8 mouse cellular contexts compared by ENCODE assay signal in the genomic region with DNA sequence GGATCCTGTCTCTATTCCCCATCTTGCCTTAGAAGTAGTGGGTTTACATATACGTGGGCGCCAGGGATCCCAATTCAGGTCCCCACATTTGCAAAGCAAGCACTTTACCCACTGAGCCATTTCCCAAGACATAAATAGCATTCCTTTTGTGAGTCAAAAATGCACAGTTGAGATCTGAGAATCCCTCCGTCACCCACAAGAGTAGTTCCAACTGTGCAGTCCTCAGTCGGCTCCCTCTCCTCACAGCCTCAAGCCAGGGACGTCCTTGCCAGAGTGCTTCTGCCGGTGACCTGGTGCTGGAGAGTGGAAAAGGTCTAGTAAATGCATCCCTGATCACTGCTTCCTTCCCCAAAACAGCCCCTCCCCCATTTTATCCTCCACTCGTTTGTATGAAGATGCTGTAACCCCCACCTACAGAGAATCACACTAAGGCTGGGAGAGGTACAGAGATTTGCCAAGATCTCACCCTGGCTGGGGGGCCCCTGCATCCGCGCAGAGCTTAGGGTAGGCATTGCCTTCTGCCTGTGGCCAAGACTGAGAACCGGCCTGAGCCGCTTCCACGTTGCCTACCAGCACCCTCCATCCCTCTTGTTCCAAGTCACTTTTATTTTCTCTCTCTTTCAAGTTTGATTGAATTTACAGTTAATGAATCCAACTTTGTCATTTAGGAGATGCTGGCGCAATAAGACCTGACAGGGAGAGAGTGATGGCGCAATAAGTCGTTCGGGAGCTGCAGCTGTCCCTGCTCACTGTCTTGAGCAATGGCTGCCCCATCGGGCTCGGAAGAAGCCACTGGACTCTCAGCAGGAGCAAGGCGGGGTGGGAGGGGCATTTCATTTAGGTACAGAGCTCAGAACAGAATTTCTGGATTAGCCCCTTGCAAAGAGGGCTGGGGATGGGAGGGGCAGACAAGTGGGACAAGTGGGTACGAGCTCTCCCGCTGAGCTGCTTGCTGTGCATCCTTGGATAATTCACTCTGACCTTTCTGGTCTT.
DNase-seq lines count a peak whose midpoint lies in the region; ATAC-seq and TF ChIP-seq lines count a peak whose summit lies in the region.

No protein-coding gene starts in this region.

- H3K27ac ChIP-seq in heart, adult 2 months: no peak overlapping the region
- no peak overlapping the region for H3K27ac ChIP-seq in heart, embryonic 15.5 days

- intact Hi-C loops in heart, adult 2 months (cut with DNase I): no loop called here
- intact Hi-C loops in heart, postnatal 25 days (cut with DNase I): loop anchor here (5.0 kb wide), 1 partner anchor 76 kb away; the partner anchor contains the start of gene Zfp618
- intact Hi-C loops in gastrocnemius, postnatal 36 days (cut with DNase I): no loop called here

- no peaks in the 10 kb centered on the region for H3K27me3 ChIP-seq in heart, adult 2 months (ENCODE audit: control insufficient read depth, insufficient read depth, low read length)
- peaks cover 8% of the 10 kb centered on the region; the same call in 1 of the 2 replicates for H3K27me3 ChIP-seq in heart, embryonic 15.5 days

- TF ChIP-seq EP300 in heart, adult 2 months (IDR thresholded peaks at IDR 0.05; ENCODE audit: insufficient read depth, low read depth, low read length): no peak

- H3K36me3 ChIP-seq in heart, adult 2 months (ENCODE audit: control insufficient read depth, insufficient read depth, low read length): no peaks in the 10 kb centered on the region
- no peaks in the 10 kb centered on the region for H3K36me3 ChIP-seq in heart, embryonic 15.5 days

- H3K4me2 ChIP-seq in heart, embryonic 15.5 days: peak overlapping the region; percentile 42

- TF ChIP-seq POLR2A in heart, adult 2 months (IDR thresholded peaks at IDR 0.05; ENCODE audit: insufficient read depth, low read depth, low read length): no peak

- DNase-seq in heart, adult 2 months: peak; percentile 8 to 31
- no peak for DNase-seq in heart, postnatal 25 days (ENCODE audit: low spot score)
- peak; percentile 76 for DNase-seq in R1 (ENCODE audit: low read depth, low spot score)
- DNase-seq in lung, postnatal 14 days: peak; percentile 46
- no peak for DNase-seq in ovary, postnatal 10 days (ENCODE audit: low spot score)
- no peak for DNase-seq in right cerebral cortex, postnatal 14 days
- no peak for DNase-seq in gastrocnemius, postnatal 36 days

- H3K79me2 ChIP-seq in heart, adult 2 months (replicated peaks; ENCODE audit: control insufficient read depth, insufficient read depth, low read length): no peaks in the 10 kb centered on the region

- no peak overlapping the region for H3K9ac ChIP-seq in heart, adult 2 months (ENCODE audit: low read depth, low read length)
- H3K9ac ChIP-seq in heart, embryonic 15.5 days: no peak overlapping the region

- no peak for ATAC-seq in heart, embryonic 15.5 days (replicated peaks; ENCODE audit: insufficient number of reproducible peaks, insufficient read depth, low FRiP score, low read depth)

- no peak overlapping the region for H3K4me3 ChIP-seq in heart, adult 2 months
- no peak overlapping the region for H3K4me3 ChIP-seq in heart, embryonic 15.5 days

- H3K4me1 ChIP-seq in heart, adult 2 months (ENCODE audit: control insufficient read depth, insufficient read depth, low read length): no peaks in the 10 kb centered on the region
- H3K4me1 ChIP-seq in heart, embryonic 15.5 days (replicated peaks): no peaks in the 10 kb centered on the region

- no peaks in the 10 kb centered on the region for H3K9me3 ChIP-seq in heart, embryonic 15.5 days (replicated peaks)

- 43% methylated on average over 21 of the region's 21 CpGs for WGBS in heart, adult 2 months
- WGBS in heart, embryonic 15.5 days: 36% methylated on average over 21 of the region's 21 CpGs

- TF ChIP-seq CTCF in heart, adult 2 months (IDR thresholded peaks at IDR 0.05): no peak

Comparison
In these comparisons a context has a peak if more than half of its experiments do, and no peak if none do; other contexts are left out.
1. DNase-seq: peak in heart, adult 2 months (2 of 2), R1 (single experiment) and lung, postnatal 14 days (single experiment); none in heart, postnatal 25 days (single experiment), ovary, postnatal 10 days (single experiment), right cerebral cortex, postnatal 14 days (single experiment) and gastrocnemius, postnatal 36 days (0 of 2).